Mouse (Mus musculus) CH12.LX (cell line): ENCODE measurements at regions not wholly inside any gene's neighbourhood (a gene's known extent, or its start where the extent isn't known, plus 50 kb on each side); places are given as distances from the start of the nearest gene placed in this dataset.

Experiments used
- DNase-seq: peaks from one replicate; pipeline ENCODE4 v3.0.0-alpha.2; 2013; ENCODE audit errors: extremely low read depth
- H3K27ac ChIP-seq: 2 replicates; pipeline ENCODE4 v1.5.1; 2012; ENCODE audit warnings: low read depth, mild to moderate bottlenecking, control low read depth, moderate library complexity; ENCODE audit not compliant: insufficient read depth
- H3K27me3 ChIP-seq: replicated peaks from 2 replicates; pipeline ENCODE3; 2012; ENCODE audit warnings: inconsistent platforms
- H3K36me3 ChIP-seq, 2 experiments: replicated peaks in 1 of 2; 2 replicates each; pipeline versions ENCODE3 to v1.6.1; 2012; ENCODE audit warnings: inconsistent platforms in 1 of 2, low read length in 1 of 2, mild to moderate bottlenecking in 1 of 2, mixed read lengths in 1 of 2, moderate library complexity in 1 of 2; ENCODE audit not compliant: control insufficient read depth in 1 of 2, insufficient read depth in 1 of 2
- H3K4me1 ChIP-seq, 2 experiments: 2 replicates each; pipeline ENCODE4 v1.6.1; 2012; ENCODE audit warnings: inconsistent platforms in 1 of 2, moderate library complexity in 1 of 2; ENCODE audit not compliant: insufficient read depth in 2 of 2, control insufficient read depth in 1 of 2
- H3K4me2 ChIP-seq: 2 replicates; pipeline ENCODE4 v1.6.1; 2012; ENCODE audit warnings: low read depth, mild to moderate bottlenecking, control low read depth; ENCODE audit not compliant: poor library complexity, insufficient read depth, severe bottlenecking
- H3K4me3 ChIP-seq, 3 experiments: fragments of 150-350 bp in 1 of 3; sonication (generic) in 1 of 3; replicated peaks in 1 of 3; 2 replicates each; pipeline versions ENCODE3 to v1.5.1; 2011 to 2012; ENCODE audit warnings: low read depth in 2 of 3, low read length in 2 of 3, mild to moderate bottlenecking in 2 of 3, moderate library complexity in 2 of 3, control low read depth in 1 of 3, improper control_type of control experiment in 1 of 3, inconsistent platforms in 1 of 3, mixed read lengths in 1 of 3; ENCODE audit not compliant: poor library complexity in 1 of 3
- H3K79me2 ChIP-seq: replicated peaks from 2 replicates; pipeline ENCODE4 v1.6.1; 2012; ENCODE audit warnings: mild to moderate bottlenecking, moderate library complexity; ENCODE audit not compliant: control insufficient read depth, poor library complexity, insufficient read depth, severe bottlenecking; ENCODE audit errors: extremely low read depth
- H3K9ac ChIP-seq: 2 replicates; pipeline ENCODE4 v1.6.1; 2012; ENCODE audit warnings: low read depth, mild to moderate bottlenecking, control low read depth, moderate library complexity; ENCODE audit not compliant: insufficient read depth
- H3K9me3 ChIP-seq: replicated peaks from 2 replicates; pipeline ENCODE3; 2012; ENCODE audit warnings: low read length, inconsistent platforms, mixed read lengths
- BHLHE40 ChIP-seq: IDR thresholded peaks from 2 replicates; pipeline ENCODE4 v1.6.1; 2011; ENCODE audit warnings: mild to moderate bottlenecking, low read depth, low read length, improper control_type of control experiment
- CHD2 ChIP-seq: IDR thresholded peaks from 2 replicates; pipeline ENCODE4 v1.6.1; 2011; ENCODE audit warnings: low read length, improper control_type of control experiment
- ELF1 ChIP-seq: IDR thresholded peaks from 2 replicates; pipeline ENCODE4 v1.6.1; 2014; ENCODE audit warnings: low read depth, mild to moderate bottlenecking, inconsistent platforms, low read length, improper control_type of control experiment
- EP300 ChIP-seq: IDR thresholded peaks from 2 replicates; pipeline ENCODE4 v1.6.1; 2011; ENCODE audit warnings: low read length, improper control_type of control experiment
- ETS1 ChIP-seq: conservative IDR thresholded peaks from 2 replicates; pipeline ENCODE4 v1.6.1; 2012; ENCODE audit warnings: low read depth, mild to moderate bottlenecking, inconsistent platforms, low read length, improper control_type of control experiment, moderate library complexity
- IRF4 ChIP-seq: IDR thresholded peaks from 2 replicates; pipeline ENCODE4 v1.6.1; 2014; ENCODE audit warnings: low read depth, mild to moderate bottlenecking, inconsistent platforms, low read length, improper control_type of control experiment
- JUN ChIP-seq: IDR thresholded peaks from 2 replicates; pipeline ENCODE4 v1.6.1; 2011; ENCODE audit warnings: low read depth, mild to moderate bottlenecking, low read length, improper control_type of control experiment, moderate library complexity; ENCODE audit not compliant: insufficient read depth
- JUND ChIP-seq: conservative IDR thresholded peaks from 2 replicates; pipeline ENCODE4 v1.6.1; 2011; ENCODE audit warnings: low read depth, low read length, improper control_type of control experiment
- KAT2A ChIP-seq: IDR thresholded peaks from 2 replicates; pipeline ENCODE4 v1.6.1; 2012; ENCODE audit warnings: low read length, improper control_type of control experiment, inconsistent platforms; ENCODE audit not compliant: insufficient replicate concordance
- MAFK ChIP-seq: IDR thresholded peaks from 2 replicates; pipeline ENCODE4 v1.6.1; 2011; ENCODE audit warnings: low read length, improper control_type of control experiment; ENCODE audit not compliant: insufficient replicate concordance
- MAX ChIP-seq: IDR thresholded peaks from 2 replicates; pipeline ENCODE4 v1.6.1; 2011; ENCODE audit warnings: low read length, improper control_type of control experiment
- MAZ ChIP-seq: IDR thresholded peaks from 2 replicates; pipeline ENCODE4 v1.6.1; 2012; ENCODE audit warnings: low read depth, mild to moderate bottlenecking, inconsistent platforms, low read length, improper control_type of control experiment, moderate library complexity
- MEF2A ChIP-seq: IDR thresholded peaks from 2 replicates; pipeline ENCODE4 v1.6.1; 2014; ENCODE audit warnings: low read depth, mild to moderate bottlenecking, inconsistent platforms, low read length, improper control_type of control experiment, borderline replicate concordance
- MXI1 ChIP-seq: IDR thresholded peaks from 2 replicates; pipeline ENCODE4 v1.6.1; 2011; ENCODE audit warnings: mild to moderate bottlenecking, low read depth, low read length, improper control_type of control experiment
- MYC ChIP-seq: IDR thresholded peaks from 2 replicates; pipeline ENCODE4 v1.6.1; 2011; ENCODE audit warnings: low read depth, mild to moderate bottlenecking, improper control_type of control experiment, low read length
- NRF1 ChIP-seq: IDR thresholded peaks from 2 replicates; pipeline ENCODE4 v1.6.1; 2014; ENCODE audit warnings: low read depth, mild to moderate bottlenecking, inconsistent platforms, low read length, improper control_type of control experiment, moderate library complexity
- POLR2AphosphoS2 ChIP-seq: IDR thresholded peaks from 2 replicates; pipeline ENCODE4 v1.6.1; 2011; ENCODE audit warnings: low read depth, low read length, improper control_type of control experiment
- RCOR1 ChIP-seq: conservative IDR thresholded peaks from 2 replicates; pipeline ENCODE4 v1.6.1; 2012; ENCODE audit warnings: low read depth, mild to moderate bottlenecking, inconsistent platforms, low read length, improper control_type of control experiment
- SIN3A ChIP-seq: IDR thresholded peaks from 2 replicates; pipeline ENCODE4 v1.6.1; 2012; ENCODE audit warnings: low read length, improper control_type of control experiment, inconsistent platforms
- TBP ChIP-seq: conservative IDR thresholded peaks from 2 replicates; pipeline ENCODE4 v1.6.1; 2011; ENCODE audit warnings: low read depth, low read length, improper control_type of control experiment
- TCF12 ChIP-seq: IDR thresholded peaks from 2 replicates; pipeline ENCODE4 v1.6.1; 2014; ENCODE audit warnings: low read depth, mild to moderate bottlenecking, inconsistent platforms, low read length, improper control_type of control experiment
- UBTF ChIP-seq: IDR thresholded peaks from 2 replicates; pipeline ENCODE4 v1.6.1; 2012; ENCODE audit warnings: low read depth, mild to moderate bottlenecking, inconsistent platforms, low read length, improper control_type of control experiment, moderate library complexity
- USF1 ChIP-seq: IDR thresholded peaks from 2 replicates; pipeline ENCODE4 v1.6.1; 2014; ENCODE audit warnings: low read depth, mild to moderate bottlenecking, inconsistent platforms, low read length, improper control_type of control experiment
- USF2 ChIP-seq: conservative IDR thresholded peaks from 2 replicates; pipeline ENCODE4 v1.6.1; 2011; ENCODE audit warnings: low read depth, low read length, improper control_type of control experiment
- ZKSCAN1 ChIP-seq: IDR thresholded peaks from 2 replicates; pipeline ENCODE4 v1.6.1; 2012; ENCODE audit warnings: low read depth, inconsistent platforms, low read length, improper control_type of control experiment, borderline replicate concordance
- ZNF384 ChIP-seq: IDR thresholded peaks from 2 replicates; pipeline ENCODE4 v1.6.1; 2012; ENCODE audit warnings: low read depth, low read length, improper control_type of control experiment, inconsistent platforms
- dilution Hi-C: fragments of 300-500 bp; cut with MboI; formaldehyde crosslinking; loops from 2 replicates; pipeline ENCODE4 v1.14.3; 2020; ENCODE audit warnings: low sequenced_read_pairs; ENCODE audit not compliant: extremely low pct_unique_long_range_greater_than_20kb, extremely low pct_ligation_motif_present
- in situ Hi-C: fragments of 300-500 bp; cut with MboI; formaldehyde crosslinking; loops from 3 replicates; pipeline ENCODE4 v1.14.3; 2019; ENCODE audit warnings: low sequenced_read_pairs, low pct_ligation_motif_present, low pct_unique_long_range_greater_than_20kb, mixed read lengths

DNA sequence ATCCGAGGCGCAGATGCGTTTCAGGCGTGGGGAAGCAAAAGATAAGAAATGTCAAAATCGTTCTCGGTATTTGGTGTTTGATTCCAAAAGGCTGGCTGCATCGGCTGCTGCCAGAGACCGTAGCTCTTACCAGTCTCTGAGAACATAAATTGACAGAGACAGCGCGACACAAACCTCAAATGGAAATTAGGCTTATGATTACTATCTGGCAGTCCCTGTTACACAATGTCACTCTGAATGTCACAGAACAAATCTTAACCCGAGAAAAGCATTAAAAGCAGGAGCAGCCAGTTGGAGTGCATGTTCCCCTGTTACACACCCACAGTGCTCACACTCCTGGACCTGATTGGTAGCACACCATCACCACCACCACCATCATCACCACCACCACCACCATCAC, 262.0 kb downstream of the Gm19410 start:
- no peak overlapping the region for H3K9ac ChIP-seq
- no peak overlapping the region for H3K27ac ChIP-seq
- in situ Hi-C loops = no loop called here
- no peak overlapping the region for H3K4me2 ChIP-seq
- H3K36me3 ChIP-seq = no peaks in the 10 kb centered on the region
- H3K79me2 ChIP-seq = no peaks in the 10 kb centered on the region
- no peak for DNase-seq
- H3K4me1 ChIP-seq = peaks cover 13 to 28% of the 10 kb centered on the region in 2 experiments
- no peaks in the 10 kb centered on the region for H3K27me3 ChIP-seq
- TF ChIP-seq JUND = no peak
- no peak for TF ChIP-seq MAX
- TF ChIP-seq ZKSCAN1 = no peak
- TF ChIP-seq CHD2 = no peak
- TF ChIP-seq MXI1 = no peak
- TF ChIP-seq UBTF = no peak
- TF ChIP-seq MYC = no peak
- no peak for TF ChIP-seq SIN3A
- no peak for TF ChIP-seq MEF2A
- no peak for TF ChIP-seq ETS1
- no peak for TF ChIP-seq POLR2AphosphoS2
- no peak for TF ChIP-seq TBP
- no peak for TF ChIP-seq USF1
- no peak for TF ChIP-seq KAT2A
- no peak for TF ChIP-seq ELF1
- TF ChIP-seq EP300 = no peak
- TF ChIP-seq MAFK = no peak
- no peak overlapping the region for H3K4me3 ChIP-seq
- dilution Hi-C loops = no loop called here
- no peaks in the 10 kb centered on the region for H3K9me3 ChIP-seq

DNA sequence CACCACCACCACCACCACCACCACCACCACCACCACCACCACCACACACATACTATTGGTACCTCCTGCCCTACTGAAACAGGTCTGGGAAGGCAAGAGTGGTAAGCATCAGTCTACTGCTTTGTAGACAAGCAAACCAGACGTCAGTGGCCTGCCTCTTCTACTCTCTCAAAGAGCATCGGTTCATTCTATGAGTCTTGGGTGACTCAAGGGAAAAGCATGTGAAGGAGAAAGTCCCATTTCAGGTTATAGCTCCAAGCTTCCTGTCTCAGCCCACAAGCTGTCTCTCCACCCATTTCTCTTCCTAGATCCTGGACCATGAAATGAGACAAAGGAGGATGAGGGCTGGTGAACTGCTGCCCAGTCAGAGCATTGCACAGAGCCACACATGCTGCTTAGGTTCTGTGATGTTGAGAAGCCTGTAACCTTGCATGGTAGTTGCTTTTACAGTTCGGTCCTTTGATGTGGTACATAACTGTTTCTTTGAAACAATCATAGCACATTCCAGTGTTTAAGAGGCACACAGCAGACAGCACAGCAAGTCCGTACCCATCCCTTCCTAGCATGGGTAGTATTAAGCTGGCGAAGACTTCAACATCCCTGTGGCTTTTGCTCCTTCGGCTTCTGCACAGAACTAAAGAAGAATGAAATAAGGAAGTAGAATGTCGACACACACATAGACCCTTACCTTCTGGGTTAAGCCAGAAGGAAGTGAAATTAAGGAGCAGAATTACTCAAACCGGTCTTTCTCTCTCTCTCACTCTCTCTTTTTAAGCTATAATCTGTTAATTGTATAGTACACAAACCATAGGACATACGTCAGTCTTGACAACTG, 262.7 kb downstream of the Gm19410 start:
- Histone ChIP-seq H3K27me3 (no peaks in the 10 kb centered on the region), H3K4me3 (no peak overlapping the region), H3K79me2 (no peaks in the 10 kb centered on the region), H3K4me1 (peaks cover 13 to 28% of the 10 kb centered on the region in 2 experiments), H3K4me2 (peak overlapping the region; percentile 64), H3K36me3 (no peaks in the 10 kb centered on the region), H3K27ac (no peak overlapping the region), H3K9ac (no peak overlapping the region)
- in situ Hi-C loops (no loop called here), dilution Hi-C loops (no loop called here)
- TF ChIP-seq NRF1 = no peak
- no peak for TF ChIP-seq CHD2
- TF ChIP-seq MAFK = 0 out of 2 replicates have a peak, but pooled peaks have one; percentile 53
- TF ChIP-seq ZNF384 = no peak
- TF ChIP-seq EP300 = peak; percentile 95
- TF ChIP-seq MEF2A = no peak; the same call in 1 of the 2 replicates
- 0 out of 2 replicates have a peak, but pooled peaks have one; percentile 35 for TF ChIP-seq MYC
- no peak for TF ChIP-seq USF1
- TF ChIP-seq MAZ = no peak
- no peak; the same call in 1 of the 2 replicates for TF ChIP-seq ELF1
- peak; percentile 39; the same call in 1 of the 2 replicates for TF ChIP-seq ETS1
- TF ChIP-seq RCOR1 = peak; percentile 90
- TF ChIP-seq USF2 = no peak
- TF ChIP-seq JUND = peak; percentile 87
- peak; percentile 75 for TF ChIP-seq JUN
- TF ChIP-seq TCF12 = 0 out of 2 replicates have a peak, but pooled peaks have one; percentile 31
- TF ChIP-seq BHLHE40 = peak; percentile 58; the same call in 1 of the 2 replicates
- peak; percentile 96 for TF ChIP-seq IRF4
- TF ChIP-seq, all 38 proteins: peak for 10
- no peaks in the 10 kb centered on the region for H3K9me3 ChIP-seq
- DNase-seq = peak; percentile 49
